Mouse (Mus musculus) adrenal gland, adult 18-20 months (tissue): ENCODE data around the gene Ogfod1. TPM values are rescaled to one million over a fixed set of nuclear protein-coding genes. Genes with fewer than 3 reads are reported as not detected.

Experiments
- DNase-seq, 2 experiments: peaks; one replicate each; pipeline ENCODE4 v3.0.0; 2021 to 2022; ENCODE audit warnings: low spot score in 2 of 2
- total RNA-seq, 2 experiments: library from RNA; stranded (reverse); gene quantifications; 1 replicate in 1 of 2; 2 replicates in 1 of 2; pipeline ENCODE4 v1.2.3; 2021

The Ogfod1 gene
- total RNA-seq, 2 experiments from 2014 or later = 19.5 to 20.1 TPM

DNA sequence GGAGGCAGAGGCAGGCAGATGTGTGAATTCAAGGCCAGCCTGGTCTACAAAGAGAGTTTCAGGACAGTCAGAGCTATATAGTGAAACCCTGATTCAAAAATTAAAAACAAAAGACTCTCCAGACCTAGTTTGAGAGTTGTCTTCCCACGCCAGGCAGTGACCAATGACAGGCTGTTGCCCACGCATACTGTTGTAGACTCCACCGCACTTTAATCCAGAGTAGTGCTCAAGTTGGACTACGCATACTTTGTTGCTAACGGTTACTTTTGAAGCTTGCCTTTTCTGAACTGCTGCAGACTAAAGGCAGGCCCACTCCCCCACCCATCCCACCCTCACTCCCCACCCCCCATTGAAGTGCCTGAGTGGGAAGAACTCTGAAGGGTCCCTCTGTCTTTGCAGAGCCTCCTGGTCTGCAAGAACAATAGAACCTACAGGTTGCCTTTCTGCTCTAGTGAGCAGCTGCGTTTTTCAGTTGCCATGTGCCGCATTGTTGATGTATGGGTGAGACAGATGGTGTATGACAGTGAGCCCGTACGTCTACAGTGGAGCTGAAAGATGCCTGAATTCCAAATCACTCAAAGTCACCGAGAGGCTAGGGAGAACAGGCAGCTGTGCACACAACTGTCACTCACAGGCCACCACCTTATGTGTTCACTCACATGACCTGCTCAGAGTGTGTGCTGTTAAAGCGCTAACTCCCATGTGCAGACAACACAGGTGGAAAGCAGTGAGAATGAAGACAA is 29.3 kb downstream of the Ogfod1 start:
- no peak for DNase-seq

DNA sequence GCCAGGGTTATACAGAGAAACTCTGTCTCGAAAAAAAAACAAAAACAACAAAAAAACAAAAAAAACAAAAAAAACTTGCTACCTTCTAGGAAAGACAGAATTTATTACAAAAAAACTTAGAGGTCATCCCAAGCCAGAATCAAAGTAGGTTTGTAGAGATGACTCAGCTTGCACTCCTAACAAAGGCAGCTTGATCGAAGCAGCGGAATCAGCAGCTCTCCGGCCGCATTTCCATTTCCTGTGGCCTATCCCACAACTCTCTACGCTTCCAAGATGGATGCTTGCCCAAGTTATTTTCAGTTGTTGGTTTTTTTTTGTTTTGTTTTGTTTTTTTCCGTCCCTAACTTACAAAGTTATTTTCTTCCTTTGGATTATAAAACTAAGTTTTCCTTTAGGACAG is 31.8 kb downstream of the Ogfod1 start:
- no peak for DNase-seq

DNA sequence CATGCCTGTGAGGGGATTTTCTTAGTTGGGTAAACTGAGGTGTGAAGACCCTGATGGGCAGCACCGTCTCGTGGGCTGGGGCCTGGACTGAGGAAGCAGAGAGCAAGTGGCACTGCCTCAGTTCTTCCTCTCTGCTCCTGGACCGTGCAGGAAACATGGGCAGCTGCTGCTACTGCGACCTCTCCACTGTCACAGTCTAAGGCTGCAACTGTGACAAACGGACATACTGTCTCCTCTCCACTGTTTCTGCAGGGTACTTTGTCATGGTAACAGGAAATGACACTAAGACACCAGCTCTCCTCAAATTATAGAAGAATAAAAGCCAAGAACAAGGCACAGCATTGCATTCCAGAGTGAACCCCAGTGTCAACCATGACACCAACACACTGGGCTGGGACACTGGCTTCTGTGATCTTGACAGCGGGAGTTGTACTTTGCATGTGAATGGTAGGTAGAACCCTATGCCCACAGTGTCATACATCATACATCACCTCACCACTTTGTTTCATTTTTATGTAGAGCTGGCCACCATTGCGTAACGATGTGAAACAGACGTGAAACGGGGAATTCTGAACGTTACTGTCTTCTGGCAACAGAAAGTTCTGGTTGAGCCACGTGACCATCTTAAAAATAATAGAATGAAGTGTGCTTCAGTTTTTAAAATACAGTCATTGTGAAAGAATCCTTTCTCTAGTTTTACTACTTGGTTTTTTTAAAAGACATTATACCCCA is 39.6 kb downstream of the Ogfod1 start:
- DNase-seq = no peak

DNA sequence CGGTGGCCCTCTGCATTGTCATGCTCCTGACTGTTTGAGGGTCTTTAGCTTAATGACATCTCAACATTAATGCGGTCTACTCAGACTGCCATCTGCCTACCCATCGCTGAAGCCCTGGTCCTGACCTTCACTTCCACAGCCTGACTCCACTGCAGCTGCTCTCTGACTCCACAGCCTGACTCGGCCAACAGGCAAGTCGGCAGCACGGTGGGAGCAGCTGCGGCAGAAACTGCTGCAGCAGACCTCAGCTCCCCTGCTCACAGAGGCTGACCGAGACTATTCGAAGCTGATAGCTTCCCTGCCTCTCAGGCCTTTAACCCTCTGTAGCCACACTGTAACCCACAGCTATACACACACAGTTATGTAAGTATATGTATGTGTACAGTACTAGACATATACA is 51.0 kb downstream of the Ogfod1 start:
- no peak for DNase-seq

DNA sequence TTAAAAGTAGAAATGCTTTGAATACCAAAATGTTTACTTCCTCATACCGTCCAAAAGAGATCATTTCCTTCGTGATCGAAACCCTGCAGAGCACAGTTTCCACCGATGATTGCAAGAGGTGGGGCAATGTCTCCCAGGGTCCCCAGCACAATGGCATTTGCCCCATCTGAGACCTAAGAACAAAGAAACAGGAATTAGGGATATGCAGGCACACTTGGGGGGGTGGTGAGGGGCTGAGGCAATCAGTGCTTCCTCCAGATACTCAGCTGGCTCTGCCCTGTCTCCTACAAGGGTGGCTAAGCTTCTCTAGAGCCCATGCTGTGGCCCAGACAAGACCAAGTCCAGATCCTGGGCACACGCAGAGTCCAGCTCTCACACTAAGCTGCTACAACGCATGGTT is 52.7 kb downstream of the Ogfod1 start:
- no peak for DNase-seq

DNA sequence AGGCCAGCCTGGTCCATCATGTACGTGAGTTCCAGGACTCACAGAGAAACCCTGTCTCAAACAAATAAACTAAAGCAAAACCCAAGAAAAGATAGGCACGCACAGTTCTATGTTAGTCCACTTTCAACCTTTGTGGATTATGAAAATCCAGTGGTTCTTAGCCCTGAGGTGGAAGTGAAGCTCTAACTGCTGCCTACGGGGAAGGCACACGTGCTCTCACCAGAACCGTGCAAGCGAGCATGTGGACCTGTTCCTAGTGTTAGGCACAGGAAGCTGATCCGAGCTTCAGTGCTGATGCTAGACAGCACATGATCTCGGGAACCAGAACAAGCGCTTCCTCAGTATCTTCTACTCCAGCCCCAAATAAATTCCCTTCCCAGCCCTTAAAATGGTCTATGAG is 55.9 kb downstream of the Ogfod1 start:
- no peak for DNase-seq

DNA sequence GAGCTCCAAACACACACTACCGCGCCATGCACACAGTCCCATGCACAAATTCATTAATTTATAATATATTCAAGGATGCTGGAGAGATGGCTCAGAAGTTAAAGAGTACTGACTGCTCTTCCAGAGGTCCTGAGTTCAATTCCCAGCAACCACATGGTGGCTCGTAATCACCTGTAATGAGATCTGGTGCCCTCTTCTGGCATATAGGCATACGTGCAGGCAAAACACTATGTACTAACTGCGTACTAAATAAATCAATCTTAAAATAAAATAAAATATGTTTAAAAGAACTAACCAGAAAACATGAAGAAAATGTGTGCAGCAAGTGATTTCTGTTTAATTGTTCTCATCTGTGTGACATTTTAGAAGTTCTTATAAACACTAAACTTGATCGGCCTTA is 57.3 kb downstream of the Ogfod1 start:
- DNase-seq = no peak

DNA sequence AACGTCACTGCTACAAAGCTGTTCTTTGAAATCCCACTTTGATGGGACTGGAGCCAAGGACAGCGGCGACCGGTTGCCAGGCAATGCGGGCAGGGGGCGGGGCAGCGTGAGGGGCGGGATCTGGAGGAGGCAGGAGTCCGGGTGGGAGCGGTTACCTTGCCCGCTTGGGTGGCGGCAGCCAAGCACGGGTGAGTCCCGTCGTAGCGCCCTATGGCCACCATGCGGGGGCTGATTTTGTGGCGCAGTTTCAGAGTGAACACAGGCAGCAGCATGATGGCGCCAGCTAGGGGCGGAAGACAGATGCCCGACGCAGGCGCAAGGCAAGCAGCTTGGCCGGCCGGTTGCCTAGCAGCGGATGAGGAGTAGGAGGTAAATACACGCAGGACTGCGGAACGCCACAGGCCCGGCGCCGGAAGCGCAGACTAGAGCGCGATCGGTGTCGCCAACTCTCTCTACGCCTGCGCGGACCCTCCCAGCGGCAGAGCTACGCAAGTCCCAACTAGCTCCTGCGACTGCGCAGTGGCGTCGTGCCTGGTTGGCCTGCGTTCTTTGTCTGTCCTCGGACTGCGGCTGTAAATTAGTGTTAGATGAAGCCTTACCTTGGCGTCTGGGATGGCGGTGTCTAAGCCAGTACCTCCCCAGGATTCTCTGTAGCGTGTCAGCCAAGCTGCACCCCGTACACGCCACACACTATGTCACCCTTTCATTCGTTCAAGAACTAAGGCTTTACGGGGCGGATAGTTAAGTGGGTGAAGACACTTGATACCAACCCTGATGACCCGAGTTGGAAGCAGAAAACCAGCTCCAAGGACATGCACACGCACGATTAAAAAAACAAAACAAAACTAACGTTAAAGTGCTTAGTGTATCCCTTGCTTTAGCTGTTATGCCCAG is 61.3 kb downstream of the Ogfod1 start, which contains the start of gene Bbs2:
Bbs2 (minus strand) TSS at position 848 of the 894 bp plus-strand sequence.
- DNase-seq = peak; percentile 97 to 98

DNA sequence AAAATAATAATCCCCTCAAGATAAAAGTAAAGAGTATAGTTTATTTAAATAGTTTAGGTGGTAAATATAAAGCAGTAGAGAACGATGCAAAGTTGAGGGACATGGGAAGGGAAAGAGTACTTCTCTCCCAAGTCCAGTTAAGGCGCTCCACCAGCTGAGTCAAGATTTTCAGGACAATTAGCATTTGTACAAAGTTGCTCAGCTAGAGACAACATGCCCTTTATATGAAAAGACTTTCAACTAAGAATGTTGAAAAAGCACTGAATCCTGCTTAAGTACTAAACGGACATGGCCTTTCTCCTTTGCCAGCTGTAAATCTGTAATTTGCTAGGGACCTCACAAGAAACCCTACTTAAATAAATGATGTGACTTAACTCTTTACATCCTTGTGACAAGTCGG is 62.0 kb downstream of the Ogfod1 start:
- no peak for DNase-seq

DNA sequence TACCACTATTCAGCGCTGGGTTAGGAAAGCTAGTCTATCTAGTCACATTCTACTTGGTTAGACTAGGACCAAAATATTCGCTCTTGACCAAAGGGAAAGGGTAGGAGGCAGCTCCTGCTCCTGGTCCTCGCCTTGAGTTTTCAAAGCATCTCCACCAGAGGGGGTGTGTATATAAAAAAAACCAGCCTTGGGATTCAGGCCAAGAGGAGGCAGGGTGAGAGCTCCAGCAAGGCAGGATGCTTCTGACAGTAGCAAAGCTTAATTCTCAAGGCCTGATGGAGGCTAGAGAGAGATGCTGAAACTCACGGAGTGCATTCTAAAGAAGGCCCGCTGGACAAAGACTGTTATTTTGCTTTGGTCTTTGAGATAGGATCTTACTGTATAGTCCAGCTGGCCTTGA is 67.1 kb downstream of the Ogfod1 start:
- no peak for DNase-seq

DNA sequence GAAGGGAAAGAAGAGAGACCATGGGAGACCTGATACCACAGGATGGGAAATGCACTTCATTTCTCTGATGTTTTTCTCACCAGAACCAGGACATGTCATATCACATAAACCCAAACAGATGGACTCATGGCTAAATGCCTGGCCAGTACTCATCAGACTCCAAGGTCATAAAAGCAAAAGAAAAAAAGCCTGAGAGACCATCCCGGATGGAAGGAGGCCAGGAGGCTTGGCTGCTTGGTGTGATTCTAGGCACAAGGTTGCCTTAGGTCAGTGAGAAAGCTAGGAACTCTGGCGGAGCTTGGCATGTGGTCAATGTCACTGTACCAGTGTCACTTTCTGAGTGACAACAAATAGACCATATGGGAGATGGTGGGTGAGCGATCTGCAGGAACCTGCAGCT is 70.9 kb downstream of the Ogfod1 start:
- peak in 1 of 2 experiments; percentile 32 for DNase-seq

DNA sequence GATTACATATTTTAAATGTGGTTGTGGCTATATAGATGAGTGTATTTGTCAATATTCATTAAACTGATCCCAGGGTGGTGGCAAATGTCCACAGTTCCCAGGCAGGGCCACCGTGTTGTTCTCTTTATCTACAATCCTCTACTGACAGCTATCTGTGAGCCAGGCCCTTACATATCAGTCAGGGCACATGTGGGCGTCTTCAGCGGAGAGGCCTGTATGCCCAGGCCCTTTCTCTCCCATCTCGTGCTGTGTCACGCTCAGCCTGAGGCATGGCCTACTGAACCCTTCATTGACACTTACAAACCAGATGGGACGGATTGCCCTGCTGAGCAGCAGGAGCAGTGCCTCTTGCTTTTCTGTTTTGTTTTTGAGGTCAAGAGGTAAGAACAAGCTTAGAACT is 72.4 kb downstream of the Ogfod1 start:
- no peak for DNase-seq

DNA sequence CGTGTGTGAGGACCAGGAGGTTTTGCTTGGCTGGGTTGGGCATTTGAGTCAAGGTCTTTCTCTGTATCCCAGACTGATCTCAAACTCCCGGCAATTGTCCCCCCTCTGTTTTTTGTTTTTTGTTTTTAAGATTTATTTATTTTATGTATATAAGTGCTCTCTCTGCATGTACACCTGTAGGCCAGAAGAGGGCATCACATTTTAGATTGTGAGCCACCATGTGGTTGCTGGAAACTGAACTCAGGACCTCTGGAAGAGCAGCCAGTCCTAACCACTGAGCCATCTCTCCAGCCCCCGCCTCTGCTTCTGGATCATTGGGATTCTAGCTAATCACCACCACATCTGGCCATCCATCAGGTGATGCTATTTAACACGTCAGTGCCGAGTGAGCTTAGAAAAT is 72.8 kb downstream of the Ogfod1 start:
- no peak for DNase-seq

DNA sequence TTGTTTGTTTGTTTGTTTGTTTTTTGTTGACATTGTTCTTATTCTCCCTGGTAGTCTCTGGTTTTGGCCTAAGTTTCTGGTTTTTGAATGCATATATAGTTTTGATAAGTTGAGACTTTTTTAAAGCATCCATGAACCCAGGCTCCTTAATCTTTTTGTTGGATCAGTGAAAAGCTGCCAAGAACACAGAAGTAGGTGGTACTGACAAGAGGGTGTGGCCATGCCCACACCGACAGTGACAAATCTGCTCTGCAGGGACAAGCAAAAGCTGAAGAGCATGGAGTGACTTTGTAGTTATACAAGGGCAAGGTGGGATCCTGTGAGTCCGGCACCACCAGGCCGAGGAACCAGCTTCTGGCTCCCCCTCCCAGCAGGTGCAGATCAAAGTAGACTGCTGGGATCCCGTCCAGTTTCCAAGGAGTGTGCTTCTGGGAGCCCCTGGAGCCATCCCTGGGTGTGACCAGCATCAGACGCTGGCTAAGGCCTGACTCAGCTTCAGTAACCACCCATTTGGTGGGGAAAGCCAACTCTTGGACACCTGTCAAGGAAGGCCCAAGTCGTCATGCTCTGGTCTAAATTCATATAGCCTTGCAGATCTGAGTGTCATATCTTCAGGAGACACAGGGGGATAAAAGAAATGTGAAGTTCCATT is 73.7 kb downstream of the Ogfod1 start:
- no peak for DNase-seq

DNA sequence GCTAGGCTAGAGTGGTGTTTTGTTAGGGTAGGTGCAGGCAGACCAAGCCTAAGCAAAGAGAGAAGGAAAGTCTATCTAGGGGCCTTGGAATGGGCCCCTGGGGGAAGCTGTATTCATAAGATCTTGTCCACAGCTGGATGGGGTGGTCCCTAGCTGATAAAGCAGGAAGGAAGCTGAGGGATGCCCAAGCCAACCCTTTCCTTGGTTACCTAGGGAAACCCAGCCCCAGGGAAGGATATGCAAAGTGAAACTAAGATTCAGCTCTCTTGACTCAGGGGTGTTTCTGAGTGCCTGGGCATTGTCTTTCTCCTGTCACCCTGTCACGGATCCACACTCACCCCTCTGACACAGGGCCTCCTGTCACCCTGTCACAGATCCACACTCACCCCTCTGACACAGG is 76.4 kb downstream of the Ogfod1 start:
- no peak for DNase-seq

DNA sequence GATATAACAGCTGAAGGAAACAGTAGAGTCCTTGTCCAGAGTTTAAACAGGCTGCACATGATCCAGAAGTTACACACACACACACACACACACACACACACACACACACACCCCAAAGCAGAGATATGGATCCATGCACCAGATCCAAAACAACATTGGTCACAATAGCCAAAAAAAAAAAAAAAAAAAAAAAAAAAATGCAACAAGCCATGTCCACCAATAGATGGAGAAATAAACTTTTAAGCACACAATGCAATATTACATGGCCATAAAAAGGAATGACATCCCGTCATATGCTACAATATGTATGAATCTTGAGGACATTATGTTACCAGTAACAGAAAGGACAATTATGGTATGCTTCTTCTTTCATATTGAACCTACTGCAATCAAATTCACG is 77.0 kb downstream of the Ogfod1 start:
- no peak for DNase-seq

Other genes with a start within 250 kb of the Ogfod1 start
- 10 to 100 TPM; 32.5 to 52.8 TPM for gene Gnao1, start 227.2 kb upstream of the Ogfod1 start, total RNA-seq
- gene Amfr, start 24.4 kb upstream of the Ogfod1 start, total RNA-seq = 100 to 1,000 TPM; 174 to 283 TPM
- 10 to 100 TPM; 29.4 to 33.1 TPM for gene Nudt21, start 167 bp upstream of the Ogfod1 start, total RNA-seq
- 10 to 100 TPM; 20.1 to 21.4 TPM for gene Bbs2, start 61.7 kb downstream of the Ogfod1 start, total RNA-seq
- gene Mt4, start 100.0 kb downstream of the Ogfod1 start, total RNA-seq = not detected
- 1 to 10 TPM; 4.5 to 7.2 TPM for gene Mt3, start 115.4 kb downstream of the Ogfod1 start, total RNA-seq
- 100 to 1,000 TPM; 203 to 204 TPM for gene Mt2, start 135.5 kb downstream of the Ogfod1 start, total RNA-seq
- gene Mt1, start 141.9 kb downstream of the Ogfod1 start, total RNA-seq = 100 to 1,000 TPM; 291 to 329 TPM
- gene Nup93, start 177.4 kb downstream of the Ogfod1 start, total RNA-seq = 10 to 100 TPM; 10.7 to 11.3 TPM